Mouse (Mus musculus) forebrain, postnatal 0 days (tissue): Measurements from ENCODE around the gene Kcnmb3. TPM values are rescaled to one million over a fixed set of nuclear protein-coding genes. Genes with fewer than 3 reads are reported as not detected.

Experiments used
- ATAC-seq: fragments of 200-750 bp; cut with Nextera tagmentation; 2 replicates; pipeline ENCODE4 v1.8.0; 2017; ENCODE audit warnings: mild to moderate bottlenecking, moderate library complexity
- DNase-seq: peaks from one replicate; pipeline ENCODE4 v3.0.0-alpha.2; 2015
- H3K27ac ChIP-seq: fragments of 300-500 bp; sonication (generic); 2 replicates; pipeline ENCODE4 v1.5.1; 2014; ENCODE audit warnings: low read depth, mild to moderate bottlenecking, antibody characterized with exemption, low read length, moderate library complexity, mixed read lengths
- H3K27me3 ChIP-seq: fragments of 300-500 bp; sonication (generic); 2 replicates; pipeline ENCODE4 v1.6.1; 2014; ENCODE audit warnings: mild to moderate bottlenecking, low read length, mixed read lengths; ENCODE audit not compliant: insufficient read depth
- H3K36me3 ChIP-seq: fragments of 300-500 bp; sonication (generic); 2 replicates; pipeline ENCODE4 v1.6.1; 2014; ENCODE audit warnings: mild to moderate bottlenecking, moderate library complexity; ENCODE audit not compliant: insufficient read depth
- H3K4me1 ChIP-seq: fragments of 300-500 bp; sonication (generic); 2 replicates; pipeline ENCODE4 v1.6.1; 2014; ENCODE audit warnings: antibody characterized with exemption; ENCODE audit not compliant: insufficient read depth
- H3K4me2 ChIP-seq: fragments of 300-500 bp; sonication (generic); 2 replicates; pipeline ENCODE4 v1.6.1; 2014; ENCODE audit warnings: low read depth, mild to moderate bottlenecking, moderate library complexity
- H3K4me3 ChIP-seq: fragments of 300-500 bp; sonication (generic); 2 replicates; pipeline ENCODE4 v1.5.1; 2014; ENCODE audit warnings: low read depth, low read length, mixed read lengths
- H3K9ac ChIP-seq: fragments of 300-500 bp; sonication (generic); 2 replicates; pipeline ENCODE4 v1.6.1; 2014; ENCODE audit warnings: mild to moderate bottlenecking
- H3K9me3 ChIP-seq: fragments of 300-500 bp; sonication (generic); 2 replicates; pipeline ENCODE4 v1.6.1; 2016; ENCODE audit warnings: low read length
- CTCF ChIP-seq: sonication (generic); IDR thresholded peaks from 2 replicates; pipeline ENCODE4 v1.5.1; 2016; ENCODE audit warnings: antibody characterized with exemption, control low read depth, low read depth
- WGBS: fragments of 180-500 bp; shearing (Covaris S2); extraction: QIAGEN DNeasy Blood & Tissue Kit; methylation state at CpG from one replicate; pipeline ENCODE4 v1.1.7; 2014; 5-methylcytosine and 5-hydroxymethylcytosine counted together
- polyA plus RNA-seq: library from polyadenylated mRNA; unstranded; fragments of >200 nt; fragmentation: Nextera tagmentation; extraction: Ambion mirVana; gene quantifications from 2 replicates; pipeline ENCODE4 v1.2.1, GENCODE M21; 2015
- total RNA-seq: library from RNA; depleted of rRNA; stranded (reverse); fragments of >200 nt; gene quantifications from 2 replicates; pipeline ENCODE4 v1.2.3, GENCODE M21; 2014; rRNA removed

Kcnmb3 gene
- total RNA-seq (not detected in 2 replicates), polyA plus RNA-seq (not detected in 2 replicates)

GRCm38 (mm10) chr3:32492097-32493090, at the start of gene Kcnmb3:
TSS of gene Kcnmb3 (minus strand) at chr3:32492231.
- H3K4me1 ChIP-seq = no peaks in the 10 kb centered on the region
- 83% methylated on average over 11 of the region's 11 CpGs for WGBS
- ATAC-seq = no peak

GRCm38 (mm10) chr3:32538091-32538490, 46.1 kb upstream of the Kcnmb3 start:
- Histone ChIP-seq H3K36me3 (peaks cover 54% of the 10 kb centered on the region), H3K4me2 (no peak overlapping the region), H3K27ac (no peak overlapping the region), H3K4me3 (no peak overlapping the region), H3K27me3 (no peaks in the 10 kb centered on the region), H3K4me1 (no peaks in the 10 kb centered on the region), H3K9me3 (no peaks in the 10 kb centered on the region), H3K9ac (no peak overlapping the region)
- ATAC-seq = no peak
- no peak for DNase-seq
- no peak for TF ChIP-seq CTCF
- WGBS = 96% methylated on average over 5 of the region's 5 CpGs

More at GRCm38 (mm10) chr3:32492097-32493090, at the start of gene Kcnmb3:
- Histone ChIP-seq H3K9ac (no peak within 1 kb of the TSS), H3K27ac (no peak within 1 kb of the TSS), H3K4me3 (no peak within 1 kb of the TSS), H3K27me3 (no peaks in the 10 kb centered on the region), H3K4me2 (no peak within 1 kb of the TSS), H3K36me3 (no peaks in the 10 kb centered on the region), H3K9me3 (no peaks in the 10 kb centered on the region)
- no peak for TF ChIP-seq CTCF
- DNase-seq = no peak

- peak; percentile 16 for DNase-seq
- no peak for TF ChIP-seq CTCF
- WGBS = 36% methylated on average over 1 of the region's 1 CpGs
- Histone ChIP-seq H3K9me3 (no peaks in the 10 kb centered on the region), H3K4me3 (no peak overlapping the region), H3K4me2 (no peak overlapping the region), H3K27ac (no peak overlapping the region), H3K4me1 (no peaks in the 10 kb centered on the region), H3K9ac (no peak overlapping the region), H3K27me3 (no peaks in the 10 kb centered on the region), H3K36me3 (peaks cover 49% of the 10 kb centered on the region)
- peak; percentile 68 for ATAC-seq
Measured at GRCm38 (mm10) chr3:32537556-32537955, 45.5 kb upstream of the Kcnmb3 start.

- Histone ChIP-seq H3K9ac (no peak overlapping the region), H3K4me2 (no peak overlapping the region), H3K27ac (no peak overlapping the region), H3K4me3 (no peak overlapping the region), H3K9me3 (no peaks in the 10 kb centered on the region), H3K4me1 (no peaks in the 10 kb centered on the region), H3K27me3 (no peaks in the 10 kb centered on the region), H3K36me3 (peaks cover 36% of the 10 kb centered on the region)
- WGBS = 84% methylated on average over 1 of the region's 1 CpGs
- no peak for ATAC-seq
- TF ChIP-seq CTCF = no peak
- no peak for DNase-seq
Measured at GRCm38 (mm10) chr3:32535692-32536091, 43.7 kb upstream of the Kcnmb3 start.

- Histone ChIP-seq H3K4me3 (peak overlapping the region; percentile 82), H3K27me3 (no peaks in the 10 kb centered on the region), H3K9me3 (no peaks in the 10 kb centered on the region), H3K27ac (no peak overlapping the region), H3K36me3 (peaks cover 12% of the 10 kb centered on the region), H3K4me2 (peak overlapping the region; percentile 55), H3K4me1 (no peaks in the 10 kb centered on the region), H3K9ac (peak overlapping the region; percentile 76)
- ATAC-seq (no peak), DNase-seq (no peak)
- 14% methylated on average over 5 of the region's 5 CpGs for WGBS
- no peak for TF ChIP-seq CTCF
Measured at GRCm38 (mm10) chr3:32530041-32530440, 38.0 kb upstream of the Kcnmb3 start.

GRCm38 (mm10) chr3:32529303-32529898, 37.4 kb upstream of the Kcnmb3 start, which contains the start of gene Mfn1:
TSS of gene Mfn1 (plus strand) at chr3:32529465.
- WGBS = 1% methylated on average over 47 of the region's 47 CpGs
- no peaks in the 10 kb centered on the region for H3K27me3 ChIP-seq
- H3K36me3 ChIP-seq = peaks cover 7% of the 10 kb centered on the region
- H3K4me2 ChIP-seq = peak within 1 kb of the TSS; percentile 55
- DNase-seq (peak; percentile 94), ATAC-seq (peak; percentile 100)
- H3K9me3 ChIP-seq = no peaks in the 10 kb centered on the region
- TF ChIP-seq CTCF = peak; percentile 15; the same call in 1 of the 2 replicates
- H3K27ac ChIP-seq = peak within 1 kb of the TSS; percentile 70; the same call in 1 of the 2 replicates
- H3K9ac ChIP-seq = peak within 1 kb of the TSS; percentile 76
- H3K4me1 ChIP-seq = no peaks in the 10 kb centered on the region
- peak within 1 kb of the TSS; percentile 82 for H3K4me3 ChIP-seq
